Mouse (Mus musculus) MEL (cell line): ENCODE data around the gene 1700016C15Rik. TPM values are rescaled to one million over a fixed set of nuclear protein-coding genes. Genes with fewer than 3 reads are reported as not detected.

Source experiments
- DNase-seq: peaks from one replicate; pipeline ENCODE4 v3.0.0; 2011; ENCODE audit warnings: low read depth, low spot score
- H3K27ac ChIP-seq: 2 replicates; pipeline ENCODE4 v1.5.1; 2012; ENCODE audit warnings: low read depth, mild to moderate bottlenecking, control low read depth, low read length, moderate library complexity; ENCODE audit not compliant: control insufficient read depth
- H3K27me3 ChIP-seq, 2 experiments: fragments of 150-350 bp in 1 of 2; sonication (generic) in 1 of 2; 2 replicates each; pipeline ENCODE4 v1.6.1; 2012; ENCODE audit warnings: low read length in 2 of 2, mild to moderate bottlenecking in 2 of 2, improper control_type of control experiment in 1 of 2, moderate library complexity in 1 of 2; ENCODE audit not compliant: insufficient read depth in 2 of 2, control insufficient read depth in 1 of 2
- H3K36me3 ChIP-seq, 2 experiments: 2 replicates each; pipeline ENCODE4 v1.6.1; 2012 to 2014; ENCODE audit warnings: low read length in 2 of 2, improper control_type of control experiment in 1 of 2, inconsistent platforms in 1 of 2, mild to moderate bottlenecking in 1 of 2; ENCODE audit not compliant: insufficient read depth in 2 of 2, control insufficient read depth in 1 of 2
- H3K4me1 ChIP-seq, 2 experiments: fragments of 150-350 bp in 1 of 2; sonication (generic) in 1 of 2; 2 replicates each; pipeline ENCODE4 v1.6.1; 2012; ENCODE audit warnings: low read length in 2 of 2, improper control_type of control experiment in 1 of 2, mild to moderate bottlenecking in 1 of 2; ENCODE audit not compliant: insufficient read depth in 2 of 2, control insufficient read depth in 1 of 2
- H3K4me3 ChIP-seq, 2 experiments: fragments of 150-350 bp in 1 of 2; sonication (generic) in 1 of 2; 2 replicates each; pipeline ENCODE4 v1.5.1; 2012; ENCODE audit warnings: low read depth in 2 of 2, low read length in 2 of 2, mild to moderate bottlenecking in 2 of 2, moderate library complexity in 2 of 2, control low read depth in 1 of 2, improper control_type of control experiment in 1 of 2; ENCODE audit not compliant: control insufficient read depth in 1 of 2, insufficient read depth in 1 of 2
- H3K79me2 ChIP-seq: 2 replicates; pipeline ENCODE4 v1.6.1; 2012; ENCODE audit warnings: mild to moderate bottlenecking, low read length, moderate library complexity; ENCODE audit not compliant: control insufficient read depth, poor library complexity, insufficient read depth
- H3K9ac ChIP-seq: 2 replicates; pipeline ENCODE4 v1.6.1; 2012; ENCODE audit warnings: low read depth, mild to moderate bottlenecking, control low read depth, low read length, moderate library complexity; ENCODE audit not compliant: control insufficient read depth, poor library complexity, severe bottlenecking
- H3K9me3 ChIP-seq: fragments of 150-350 bp; sonication (generic); replicated peaks from 2 replicates; pipeline ENCODE4 v1.6.1; 2012; ENCODE audit warnings: mild to moderate bottlenecking, low read length, improper control_type of control experiment, moderate library complexity; ENCODE audit not compliant: insufficient read depth
- BHLHE40 ChIP-seq: IDR thresholded peaks from 2 replicates; pipeline ENCODE4 v1.6.1; 2012; ENCODE audit warnings: low read depth, mild to moderate bottlenecking, inconsistent platforms, low read length, improper control_type of control experiment, borderline replicate concordance
- E2F4 ChIP-seq: IDR thresholded peaks from 2 replicates; pipeline ENCODE4 v1.6.1; 2011; ENCODE audit warnings: low read depth, low read length, improper control_type of control experiment, borderline replicate concordance
- ELF1 ChIP-seq: IDR thresholded peaks from 2 replicates; pipeline ENCODE4 v1.6.1; 2014; ENCODE audit warnings: low read depth, mild to moderate bottlenecking, inconsistent platforms, low read length, improper control_type of control experiment, moderate library complexity
- ETS1 ChIP-seq: IDR thresholded peaks from 2 replicates; pipeline ENCODE4 v1.6.1; 2012; ENCODE audit warnings: low read depth, mild to moderate bottlenecking, inconsistent platforms, low read length, improper control_type of control experiment, moderate library complexity
- GATA1 ChIP-seq: IDR thresholded peaks from 2 replicates; pipeline ENCODE4 v1.6.1; 2011; ENCODE audit warnings: low read depth, low read length, improper control_type of control experiment
- HCFC1 ChIP-seq: IDR thresholded peaks from 2 replicates; pipeline ENCODE4 v1.6.1; 2012; ENCODE audit warnings: low read depth, mild to moderate bottlenecking, inconsistent platforms, low read length, improper control_type of control experiment, moderate library complexity
- KAT2A ChIP-seq: conservative IDR thresholded peaks from 2 replicates; pipeline ENCODE4 v1.6.1; 2012; ENCODE audit warnings: low read depth, low read length, improper control_type of control experiment, inconsistent platforms
- MAFK ChIP-seq: IDR thresholded peaks from 2 replicates; pipeline ENCODE4 v1.6.1; 2011; ENCODE audit warnings: low read depth, mild to moderate bottlenecking, low read length, improper control_type of control experiment, borderline replicate concordance
- MXI1 ChIP-seq: IDR thresholded peaks from 2 replicates; pipeline ENCODE4 v1.6.1; 2011; ENCODE audit warnings: mild to moderate bottlenecking, low read depth, low read length, improper control_type of control experiment
- MYB ChIP-seq: IDR thresholded peaks from 2 replicates; pipeline ENCODE4 v1.6.1; 2011; ENCODE audit warnings: mild to moderate bottlenecking, low read depth, low read length, improper control_type of control experiment
- MYC ChIP-seq: IDR thresholded peaks from 2 replicates; pipeline ENCODE4 v1.6.1; 2011; ENCODE audit warnings: low read depth, mild to moderate bottlenecking, low read length, improper control_type of control experiment, moderate library complexity
- NELFE ChIP-seq: IDR thresholded peaks from 2 replicates; pipeline ENCODE4 v1.6.1; 2011; ENCODE audit warnings: low read depth, low read length, improper control_type of control experiment
- NRF1 ChIP-seq: IDR thresholded peaks from 2 replicates; pipeline ENCODE4 v1.6.1; 2014; ENCODE audit warnings: low read depth, mild to moderate bottlenecking, inconsistent platforms, low read length, improper control_type of control experiment, moderate library complexity; ENCODE audit not compliant: poor library complexity, insufficient read depth, severe bottlenecking
- POLR2A ChIP-seq, 2 experiments: IDR thresholded peaks; 2 replicates each; pipeline ENCODE4 v1.6.1; 2011 to 2012; ENCODE audit warnings: low read length in 2 of 2, mild to moderate bottlenecking in 2 of 2, control low read depth in 1 of 2, improper control_type of control experiment in 1 of 2, low read depth in 1 of 2, moderate library complexity in 1 of 2; ENCODE audit not compliant: control insufficient read depth in 1 of 2, insufficient read depth in 1 of 2, poor library complexity in 1 of 2
- RAD21 ChIP-seq: IDR thresholded peaks from 2 replicates; pipeline ENCODE4 v1.6.1; 2011; ENCODE audit warnings: mild to moderate bottlenecking, low read depth, low read length, improper control_type of control experiment
- RCOR1 ChIP-seq: IDR thresholded peaks from 2 replicates; pipeline ENCODE4 v1.6.1; 2012; ENCODE audit warnings: low read depth, mild to moderate bottlenecking, inconsistent platforms, low read length, improper control_type of control experiment
- TAL1 ChIP-seq: IDR thresholded peaks from 2 replicates; pipeline ENCODE4 v1.6.1; 2012; ENCODE audit warnings: mild to moderate bottlenecking, inconsistent platforms, low read length, moderate library complexity, mixed read lengths
- TBP ChIP-seq: IDR thresholded peaks from 2 replicates; pipeline ENCODE4 v1.8.0; 2011; ENCODE audit warnings: low read depth, low read length, improper control_type of control experiment
- UBTF ChIP-seq: IDR thresholded peaks from 2 replicates; pipeline ENCODE4 v1.6.1; 2012; ENCODE audit warnings: low read depth, mild to moderate bottlenecking, inconsistent platforms, low read length, improper control_type of control experiment, moderate library complexity, borderline replicate concordance; ENCODE audit not compliant: insufficient read depth
- USF1 ChIP-seq: IDR thresholded peaks from 2 replicates; pipeline ENCODE4 v1.6.1; 2014; ENCODE audit warnings: low read depth, mild to moderate bottlenecking, inconsistent platforms, low read length, improper control_type of control experiment, moderate library complexity
- ZKSCAN1 ChIP-seq: IDR thresholded peaks from 2 replicates; pipeline ENCODE4 v1.6.1; 2012; ENCODE audit warnings: low read depth, mild to moderate bottlenecking, inconsistent platforms, low read length, improper control_type of control experiment, moderate library complexity
- ZMIZ1 ChIP-seq: IDR thresholded peaks from 2 replicates; pipeline ENCODE4 v1.6.1; 2012; ENCODE audit warnings: low read depth, mild to moderate bottlenecking, inconsistent platforms, low read length, improper control_type of control experiment, moderate library complexity
- ZNF384 ChIP-seq: IDR thresholded peaks from 2 replicates; pipeline ENCODE4 v1.6.1; 2012; ENCODE audit warnings: low read depth, mild to moderate bottlenecking, inconsistent platforms, low read length, improper control_type of control experiment
- polyA plus RNA-seq, 2 experiments: library from polyadenylated mRNA; stranded (reverse) in 1 of 2; unstranded in 1 of 2; fragments of >175 nt in 1 of 2; fragments of >200 nt in 1 of 2; gene quantifications; 2 replicates each; pipeline versions ENCODE4 v1.2.1 to v1.2.4; 2012; ENCODE audit warnings: low replicate concordance in 2 of 2, low read depth in 1 of 2; ENCODE audit not compliant: insufficient read length in 2 of 2, insufficient read depth in 1 of 2, missing spikeins in 1 of 2
- total RNA-seq: library from RNA; depleted of rRNA; stranded (reverse); fragments of 300-350 nt; gene quantifications from 2 replicates; pipeline ENCODE4 v1.2.3, GENCODE M21; 2012

Gene 1700016C15Rik
- total and polyA plus RNA-seq, 3 experiments: not detected

GRCm38 (mm10) chr1:177727883-177728525, 1.6 kb upstream of the 1700016C15Rik start:
- Histone ChIP-seq H3K4me1 (peaks cover 4 to 10% of the 10 kb centered on the region in 2 experiments; a peak in 2 of 4 replicates), H3K36me3 (peaks cover 0 to 9% of the 10 kb centered on the region in 2 experiments; a peak in 1 of 4 replicates), H3K9ac (no peak overlapping the region), H3K79me2 (no peaks in the 10 kb centered on the region), H3K4me3 (no peak overlapping the region), H3K27ac (no peak overlapping the region), H3K27me3 (no peaks in the 10 kb centered on the region), H3K9me3 (no peaks in the 10 kb centered on the region)
- TF ChIP-seq ZNF384 (no peak), MXI1 (no peak), MAFK (no peak), ZKSCAN1 (no peak), E2F4 (no peak), POLR2A (IDR thresholded peaks at IDR 0.05; ENCODE audit: control insufficient read depth in 1 of 2, insufficient read depth in 1 of 2, low read depth in 1 of 2, low read length in 2 of 2, poor library complexity in 1 of 2) (no peak), MYC (no peak), ZMIZ1 (no peak), MYB (no peak), USF1 (no peak), BHLHE40 (no peak), ELF1 (no peak), HCFC1 (no peak), NELFE (no peak), NRF1 (no peak), GATA1 (no peak), RCOR1 (no peak), TAL1 (no peak), KAT2A (no peak)
- no peak for DNase-seq

- no peak for DNase-seq
- TF ChIP-seq UBTF (no peak), TBP (no peak), MAFK (no peak), RAD21 (no peak), ZKSCAN1 (no peak), ETS1 (no peak), NRF1 (no peak)
- H3K27me3 ChIP-seq: no peaks in the 10 kb centered on the region
- H3K79me2 ChIP-seq: no peaks in the 10 kb centered on the region
- no peak overlapping the region for H3K4me3 ChIP-seq
- no peak overlapping the region for H3K9ac ChIP-seq
- H3K27ac ChIP-seq: no peak overlapping the region
- 0 out of 4 replicates have a peak, but pooled peaks cover 0 to 2% of the 10 kb centered on the region in 2 experiments for H3K4me1 ChIP-seq
- peaks cover 0 to 4% of the 10 kb centered on the region in 2 experiments; a peak in 1 of 4 replicates for H3K36me3 ChIP-seq
- no peaks in the 10 kb centered on the region for H3K9me3 ChIP-seq
Observed at GRCm38 (mm10) chr1:177731973-177732372, 2.4 kb downstream of the 1700016C15Rik start.
